Mouse (Mus musculus) heart, embryonic 14.5 days (tissue): ENCODE measurements around the gene Acin1. TPM values are rescaled to one million over a fixed set of nuclear protein-coding genes. Genes with fewer than 3 reads are reported as not detected.

ENCODE experiments used
- ATAC-seq: fragments of 200-750 bp; cut with Nextera tagmentation; 2 replicates; pipeline ENCODE4 v1.8.0; 2017; ENCODE audit warnings: low read depth, moderate TSS enrichment; ENCODE audit not compliant: insufficient number of reproducible peaks, insufficient read depth, low FRiP score
- H3K27ac ChIP-seq, 2 experiments: fragments of 200-500 bp in 1 of 2; fragments of 300-500 bp in 1 of 2; sonication (generic) in 1 of 2; replicated peaks in 1 of 2; 2 replicates each; pipeline ENCODE4 v1.5.1; 2012 to 2014; ENCODE audit warnings: low read depth in 2 of 2, low read length in 2 of 2, control low read depth in 1 of 2, mild to moderate bottlenecking in 1 of 2, mixed read lengths in 1 of 2; ENCODE audit not compliant: control insufficient read depth in 1 of 2, insufficient read depth in 1 of 2
- H3K27me3 ChIP-seq: fragments of 300-500 bp; sonication (generic); 2 replicates; pipeline ENCODE4 v1.6.1; 2014; ENCODE audit warnings: mild to moderate bottlenecking, low read length, control low read depth; ENCODE audit not compliant: control insufficient read depth, insufficient read depth
- H3K36me3 ChIP-seq: fragments of 300-500 bp; sonication (generic); 2 replicates; pipeline ENCODE4 v1.6.1; 2014; ENCODE audit warnings: mild to moderate bottlenecking, control low read depth, low read length, mixed read lengths; ENCODE audit not compliant: control insufficient read depth, insufficient read depth
- H3K4me1 ChIP-seq, 2 experiments: fragments of 200-500 bp in 1 of 2; fragments of 300-500 bp in 1 of 2; sonication (generic) in 1 of 2; 2 replicates each; pipeline ENCODE4 v1.6.1; 2012 to 2014; ENCODE audit warnings: low read length in 2 of 2, control low read depth in 1 of 2, mixed read lengths in 1 of 2; ENCODE audit not compliant: control insufficient read depth in 2 of 2, insufficient read depth in 2 of 2
- H3K4me2 ChIP-seq: fragments of 300-500 bp; sonication (generic); 2 replicates; pipeline ENCODE4 v1.6.1; 2014; ENCODE audit warnings: mild to moderate bottlenecking, low read length
- H3K4me3 ChIP-seq, 2 experiments: fragments of 200-500 bp in 1 of 2; fragments of 300-500 bp in 1 of 2; sonication (generic) in 1 of 2; 2 replicates each; pipeline ENCODE4 v1.5.1; 2012 to 2014; ENCODE audit warnings: low read length in 2 of 2, mild to moderate bottlenecking in 2 of 2, control low read depth in 1 of 2, low read depth in 1 of 2, moderate library complexity in 1 of 2; ENCODE audit not compliant: control insufficient read depth in 1 of 2, insufficient read depth in 1 of 2
- H3K9ac ChIP-seq: fragments of 300-500 bp; sonication (generic); 2 replicates; pipeline ENCODE4 v1.6.1; 2014; ENCODE audit warnings: mild to moderate bottlenecking, low read length
- H3K9me3 ChIP-seq: fragments of 300-500 bp; sonication (generic); 2 replicates; pipeline ENCODE4 v1.6.1; 2016; ENCODE audit warnings: low read length, control low read depth; ENCODE audit not compliant: control insufficient read depth
- WGBS: fragments of 180-500 bp; shearing (Covaris S2); extraction: QIAGEN DNeasy Blood & Tissue Kit; methylation state at CpG from one replicate; pipeline ENCODE4 v1.1.7; 2014; 5-methylcytosine and 5-hydroxymethylcytosine counted together
- polyA plus RNA-seq: library from polyadenylated mRNA; unstranded; fragments of >200 nt; fragmentation: Nextera tagmentation; extraction: Ambion mirVana; gene quantifications from 2 replicates; pipeline ENCODE4 v1.2.1, GENCODE M21; 2014

Acin1 gene
- polyA plus RNA-seq, 1 experiment from 2014 or later = 81.1 TPM

DNA sequence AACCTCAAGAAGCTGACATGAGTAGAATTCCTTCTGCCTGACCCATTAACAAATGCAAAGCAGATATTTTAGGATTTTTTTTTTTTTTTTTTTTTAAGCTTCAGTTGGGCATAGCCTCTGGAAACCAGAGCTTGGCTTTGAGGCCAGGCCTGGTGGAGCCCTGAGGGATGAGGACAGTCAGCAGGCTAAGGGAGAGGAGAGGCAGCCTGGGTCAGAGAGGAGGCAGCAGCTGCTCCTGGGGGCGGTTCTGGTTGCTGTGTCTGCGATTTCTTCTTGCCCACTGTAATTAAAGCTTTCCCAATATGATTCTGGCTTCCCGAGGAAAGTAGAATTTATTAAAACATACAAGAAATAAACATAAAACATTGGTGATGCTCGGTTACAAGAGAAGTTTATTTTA is 77.5 kb downstream of the Acin1 start:
- H3K4me1 ChIP-seq = peaks cover 3 to 4% of the 10 kb centered on the region in 2 experiments; a peak in 1 of 4 replicates
- ATAC-seq = no peak
- H3K4me3 ChIP-seq = no peak overlapping the region
- no peak overlapping the region for H3K27ac ChIP-seq
- no peaks in the 10 kb centered on the region for H3K9me3 ChIP-seq
- WGBS = 85% methylated on average over 4 of the region's 4 CpGs
- no peak overlapping the region for H3K9ac ChIP-seq
- H3K36me3 ChIP-seq = peaks cover 29% of the 10 kb centered on the region
- no peak overlapping the region for H3K4me2 ChIP-seq
- H3K27me3 ChIP-seq = no peaks in the 10 kb centered on the region

DNA sequence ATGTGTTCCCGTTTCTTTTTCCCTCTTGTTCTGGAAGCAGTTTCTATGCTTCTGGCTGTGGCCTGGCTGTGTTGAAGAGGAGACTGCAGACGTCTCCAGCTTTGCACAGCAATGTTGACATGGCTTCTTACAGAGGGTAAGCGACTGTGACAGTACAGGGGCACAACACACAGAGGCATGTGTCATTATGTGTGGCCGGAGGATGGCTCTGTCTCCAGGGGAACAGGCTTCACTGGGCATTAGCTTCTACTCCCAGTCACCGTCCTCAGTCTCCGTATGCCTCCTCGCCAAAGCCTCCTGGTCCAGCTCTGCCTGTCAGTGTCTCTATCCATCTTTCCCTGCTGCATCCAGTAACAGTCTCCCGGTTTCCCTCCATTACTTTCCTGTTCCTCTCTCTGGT is 79.5 kb downstream of the Acin1 start:
- no peaks in the 10 kb centered on the region for H3K9me3 ChIP-seq
- H3K4me2 ChIP-seq = no peak overlapping the region
- H3K4me3 ChIP-seq = no peak overlapping the region
- no peak overlapping the region for H3K27ac ChIP-seq
- no peak overlapping the region for H3K9ac ChIP-seq
- no peaks in the 10 kb centered on the region for H3K27me3 ChIP-seq
- H3K36me3 ChIP-seq = peaks cover 16% of the 10 kb centered on the region
- 64% methylated on average over 8 of the region's 8 CpGs for whole genome bisulfite sequencing
- no peak for ATAC-seq
- peaks cover 8 to 12% of the 10 kb centered on the region in 2 experiments for H3K4me1 ChIP-seq

DNA sequence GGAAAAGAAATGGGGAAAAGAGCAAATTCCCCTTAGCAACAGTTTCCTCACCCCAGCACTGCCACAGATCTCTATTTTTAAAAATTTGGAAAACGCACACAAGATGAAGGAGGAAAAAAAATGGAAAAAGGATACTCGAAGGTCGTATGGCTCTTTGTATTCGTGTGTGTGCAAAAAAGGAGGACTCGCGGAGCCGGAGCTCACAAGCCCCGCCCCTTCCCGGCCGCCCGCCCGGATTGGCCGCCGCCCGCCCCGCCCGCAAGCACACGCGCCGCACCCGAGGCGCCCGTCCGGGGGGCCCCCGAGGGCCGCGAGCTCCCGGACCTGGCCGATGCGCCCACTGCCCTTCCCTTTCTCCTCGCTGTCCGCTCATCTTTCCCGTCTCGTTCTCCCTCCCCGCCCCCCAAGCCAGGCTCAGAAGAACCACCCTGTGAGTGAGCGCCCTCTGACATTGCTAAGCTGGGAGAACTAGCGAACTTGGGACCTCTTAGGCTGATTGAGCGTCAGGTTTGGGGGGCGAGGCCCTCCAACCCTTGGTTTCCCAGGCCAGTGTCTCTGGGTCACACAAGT is 80.9 kb downstream of the Acin1 start, which contains the start of gene 4931414P19Rik:
Gene 4931414P19Rik (minus strand): TSS at position 242 of the 570 bp plus-strand sequence.
- Histone ChIP-seq H3K36me3 (0 out of 2 replicates have a peak, but pooled peaks cover 2% of the 10 kb centered on the region), H3K9ac (peak within 1 kb of the TSS; percentile 71), H3K27me3 (no peaks in the 10 kb centered on the region), H3K4me3 (peak within 1 kb of the TSS; percentile 47 to 54), H3K4me1 (peaks cover 9 to 14% of the 10 kb centered on the region in 2 experiments), H3K9me3 (no peaks in the 10 kb centered on the region), H3K4me2 (peak within 1 kb of the TSS; percentile 67), H3K27ac (peak within 1 kb of the TSS; percentile 65 to 80)
- WGBS = 0% methylated on average over 38 of the region's 39 CpGs
- ATAC-seq = peak; percentile 58

DNA sequence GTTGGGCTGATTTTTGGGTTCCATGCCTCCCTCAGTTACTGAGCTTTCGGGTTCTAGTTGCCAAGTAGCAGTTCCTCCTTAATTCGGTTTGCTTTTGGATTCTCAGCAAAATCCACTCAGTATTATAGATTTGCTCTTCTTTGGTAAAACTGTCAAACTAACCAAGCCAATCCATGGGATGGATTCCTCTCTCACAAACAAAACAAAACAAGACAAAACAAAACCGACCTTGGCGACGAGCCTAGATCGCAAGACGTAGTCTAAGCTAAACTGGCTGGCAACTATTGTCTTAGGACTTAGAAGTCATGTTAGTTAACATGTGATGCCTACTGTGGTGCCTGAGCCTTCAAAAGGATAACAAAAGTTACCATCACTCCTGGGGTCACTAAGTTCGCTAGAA is 83.0 kb downstream of the Acin1 start:
- ATAC-seq = no peak
- H3K4me2 ChIP-seq = peak overlapping the region; percentile 65
- 85% methylated on average over 8 of the region's 8 CpGs for WGBS
- H3K9ac ChIP-seq = no peak overlapping the region; the same call in 1 of the 2 replicates
- no peaks in the 10 kb centered on the region for H3K27me3 ChIP-seq
- H3K4me3 ChIP-seq = peak overlapping the region; percentile 68 to 96
- peak overlapping the region; percentile 84 to 95 for H3K27ac ChIP-seq
- H3K9me3 ChIP-seq = no peaks in the 10 kb centered on the region
- peaks cover 9 to 14% of the 10 kb centered on the region in 2 experiments for H3K4me1 ChIP-seq
- H3K36me3 ChIP-seq = no peaks in the 10 kb centered on the region

DNA sequence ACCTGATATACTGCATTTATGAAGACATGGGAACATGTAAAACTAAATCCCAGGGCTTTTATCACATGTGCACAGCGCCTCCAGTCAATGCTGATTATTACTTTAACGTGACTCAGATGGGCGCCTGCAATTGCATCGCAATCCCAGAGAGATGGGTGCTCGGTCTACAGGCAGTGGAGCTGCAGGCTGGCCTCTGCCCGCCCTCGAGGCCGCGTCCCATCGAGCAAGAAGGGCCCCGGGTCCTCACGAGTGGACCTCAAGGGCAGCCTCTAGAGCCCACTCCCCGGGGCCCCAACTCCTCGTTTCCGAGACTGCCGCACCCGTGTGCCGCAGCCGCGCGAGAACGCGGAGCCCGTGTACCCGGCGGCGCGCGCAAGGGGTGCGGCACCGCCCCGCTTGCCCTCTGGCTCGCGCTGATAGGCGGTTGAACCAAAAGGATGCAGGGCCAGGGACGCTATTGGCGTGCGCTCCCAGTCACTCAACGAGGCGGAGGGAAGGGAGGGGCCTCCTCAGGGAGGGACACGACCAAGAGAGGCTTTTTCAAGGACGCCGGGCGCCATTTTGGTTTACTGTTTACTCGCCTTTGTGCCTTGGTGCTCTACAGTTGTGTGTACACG is 83.6 kb downstream of the Acin1 start:
- Histone ChIP-seq H3K4me2 (peak overlapping the region; percentile 65), H3K4me1 (peaks cover 9 to 14% of the 10 kb centered on the region in 2 experiments), H3K27me3 (no peaks in the 10 kb centered on the region), H3K27ac (peak overlapping the region; percentile 95 to 96), H3K9ac (peak overlapping the region; percentile 86), H3K9me3 (no peaks in the 10 kb centered on the region), H3K4me3 (peak overlapping the region; percentile 68 to 96), H3K36me3 (no peaks in the 10 kb centered on the region)
- WGBS = under 1% methylated on average over 46 of the region's 46 CpGs
- ATAC-seq = peak; percentile 99

DNA sequence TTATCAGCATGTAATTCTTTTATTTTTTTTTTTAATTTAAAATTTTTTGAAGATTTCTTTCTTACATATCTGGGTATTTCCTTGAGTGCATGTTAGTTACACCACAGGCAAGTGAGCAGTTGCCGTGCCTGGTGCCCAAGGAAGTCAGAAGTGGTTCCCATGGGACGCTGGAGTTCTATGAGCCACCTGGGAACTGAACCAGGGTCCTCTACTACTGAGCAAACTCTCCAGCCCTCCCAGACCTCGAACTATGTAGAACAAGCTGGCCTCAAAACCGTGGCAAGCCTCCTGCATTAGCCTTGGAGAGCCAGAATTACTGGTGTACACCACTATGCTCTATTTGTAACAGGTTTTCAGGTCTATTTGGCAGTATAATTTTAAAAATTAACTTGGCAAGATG is 84.1 kb downstream of the Acin1 start:
- H3K27ac ChIP-seq = peak overlapping the region; percentile 64 to 95; a peak in 3 of 4 replicates
- no peaks in the 10 kb centered on the region for H3K27me3 ChIP-seq
- peaks cover 9 to 14% of the 10 kb centered on the region in 2 experiments for H3K4me1 ChIP-seq
- peak overlapping the region; percentile 65 for H3K4me2 ChIP-seq
- peak overlapping the region; percentile 68 to 96; a peak in 3 of 4 replicates for H3K4me3 ChIP-seq
- no peaks in the 10 kb centered on the region for H3K36me3 ChIP-seq
- 43% methylated on average over 4 of the region's 4 CpGs for WGBS
- no peaks in the 10 kb centered on the region for H3K9me3 ChIP-seq
- peak overlapping the region; percentile 86 for H3K9ac ChIP-seq
- ATAC-seq = no peak

DNA sequence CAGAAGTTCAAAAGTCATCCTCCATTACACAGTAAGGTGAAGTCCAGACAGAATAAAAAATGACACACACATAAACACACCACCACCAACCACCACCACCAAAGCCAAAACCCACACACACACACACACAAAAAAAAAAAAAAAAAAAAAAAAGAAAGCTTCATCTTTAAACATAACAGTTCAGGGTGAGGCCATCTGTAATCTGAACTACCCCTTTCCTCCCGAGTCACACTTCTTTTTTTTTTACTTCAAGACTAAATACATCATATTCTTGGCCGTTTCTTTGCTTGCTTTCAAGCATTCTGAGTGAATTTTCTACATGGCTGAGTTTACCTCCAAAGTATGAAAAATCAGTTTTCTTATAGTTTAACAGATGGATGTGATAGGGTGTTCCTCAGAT is 85.1 kb downstream of the Acin1 start:
- WGBS = 70% methylated on average over 2 of the region's 2 CpGs
- H3K4me3 ChIP-seq = no peak overlapping the region

More for the DNA sequence above, 85.1 kb downstream of the Acin1 start:
- H3K36me3 ChIP-seq = no peaks in the 10 kb centered on the region
- no peak overlapping the region for H3K27ac ChIP-seq
- no peak overlapping the region for H3K4me2 ChIP-seq
- no peak overlapping the region for H3K9ac ChIP-seq
- ATAC-seq = no peak
- no peaks in the 10 kb centered on the region for H3K9me3 ChIP-seq
- no peaks in the 10 kb centered on the region for H3K27me3 ChIP-seq
- peaks cover 9 to 14% of the 10 kb centered on the region in 2 experiments for H3K4me1 ChIP-seq
